Mouse (Mus musculus): Measurements from ENCODE around the gene Kdelc1. TPM values are rescaled to one million over a fixed set of nuclear protein-coding genes. Genes with fewer than 3 reads are reported as not detected.

Gene Kdelc1
- 5.6 TPM for polyA plus RNA-seq (2015; fragmentation: Illumina TruSeq; extraction: RNeasy Lipid Tissue Mini Kit (QIAGEN cat#74804); ENCODE audit: insufficient read depth, low read depth, low replicate concordance)

DNA sequence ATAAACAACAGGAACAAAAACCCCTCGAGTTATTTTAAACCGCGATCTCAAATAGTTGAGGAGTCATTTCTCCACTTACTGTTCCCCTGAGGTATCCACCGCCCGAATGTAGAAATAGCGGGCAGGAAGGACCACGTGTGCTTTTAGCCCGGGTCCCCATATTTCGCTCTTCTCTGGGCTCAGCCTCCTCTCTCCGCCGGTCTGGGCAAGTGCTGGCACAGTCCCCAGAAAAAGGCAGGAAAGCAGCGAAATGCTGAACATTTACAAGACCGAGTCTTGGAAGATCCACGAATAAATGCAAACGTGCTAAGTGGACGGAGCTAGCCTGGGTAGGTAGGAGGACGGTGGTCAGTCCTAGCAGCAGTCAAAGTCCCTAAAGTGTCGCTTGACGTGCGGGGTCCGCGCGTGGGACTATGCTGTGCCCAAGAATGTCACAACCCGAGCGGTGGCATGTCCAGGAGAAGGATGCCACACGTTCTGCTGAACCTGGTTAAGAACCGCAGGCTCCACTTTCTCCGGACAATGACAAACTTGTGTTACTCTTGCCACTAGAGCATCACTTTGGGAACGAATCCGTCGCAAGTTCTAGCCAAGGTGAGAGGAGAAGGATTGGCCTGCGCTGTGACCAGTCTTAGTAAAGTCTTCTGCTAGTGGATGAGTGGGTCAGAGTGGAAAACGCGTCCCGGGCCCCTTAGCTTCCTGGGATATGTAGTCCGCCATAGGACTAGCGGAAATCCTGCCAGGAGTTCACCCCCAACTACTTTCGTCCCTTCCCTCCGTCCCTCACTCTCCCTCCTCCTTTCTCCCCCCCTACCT lies at the start of gene Kdelc1, which contains the start of gene Bivm:
TSS of gene Kdelc1 (minus strand) at position 570 of the 816 bp plus-strand sequence.
TSS of gene Bivm (plus strand) at position 719 of the 816 bp plus-strand sequence.

DNA sequence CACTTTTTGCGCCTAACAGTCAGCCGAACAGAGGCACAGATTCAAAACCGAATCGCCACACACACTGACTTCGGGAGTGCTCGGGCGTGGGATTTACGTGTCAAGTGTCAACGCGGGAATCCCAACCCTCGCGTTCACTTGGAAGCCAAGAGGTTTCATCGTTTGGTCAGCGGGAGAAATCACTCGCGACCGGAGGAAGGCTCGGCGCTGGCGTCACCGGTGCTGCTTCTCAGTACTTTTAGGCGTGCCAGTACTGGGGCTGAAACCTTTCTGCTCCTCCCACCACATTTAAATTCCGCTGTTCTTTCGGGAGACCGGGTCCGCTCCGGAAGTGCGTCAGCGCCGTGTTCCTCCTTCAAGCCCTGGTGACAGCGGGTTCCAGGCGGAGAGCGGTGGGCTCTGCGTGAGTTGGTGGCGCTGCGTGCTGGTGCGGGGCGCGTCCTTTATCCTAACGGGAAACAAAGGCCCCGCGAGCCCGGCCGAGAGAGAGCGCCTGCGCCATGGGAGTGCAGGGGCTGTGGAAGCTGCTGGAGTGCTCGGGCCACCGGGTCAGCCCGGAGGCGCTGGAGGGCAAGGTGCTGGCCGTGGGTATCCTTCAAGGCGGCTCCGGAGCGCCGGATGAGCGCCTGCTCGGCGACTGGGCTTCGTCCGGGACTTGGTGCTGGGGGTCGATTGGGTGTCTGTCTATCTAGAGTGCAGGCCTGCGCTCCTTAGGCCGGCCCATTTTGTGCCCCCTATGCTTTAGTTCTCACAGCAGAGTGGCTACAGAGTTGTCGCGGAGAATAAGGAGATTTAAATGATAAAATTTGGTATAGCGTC lies 29.2 kb upstream of the Kdelc1 start, which contains the start of gene Ercc5:
TSS of gene Ercc5 (plus strand) at position 182 of the 819 bp plus-strand sequence.

DNA sequence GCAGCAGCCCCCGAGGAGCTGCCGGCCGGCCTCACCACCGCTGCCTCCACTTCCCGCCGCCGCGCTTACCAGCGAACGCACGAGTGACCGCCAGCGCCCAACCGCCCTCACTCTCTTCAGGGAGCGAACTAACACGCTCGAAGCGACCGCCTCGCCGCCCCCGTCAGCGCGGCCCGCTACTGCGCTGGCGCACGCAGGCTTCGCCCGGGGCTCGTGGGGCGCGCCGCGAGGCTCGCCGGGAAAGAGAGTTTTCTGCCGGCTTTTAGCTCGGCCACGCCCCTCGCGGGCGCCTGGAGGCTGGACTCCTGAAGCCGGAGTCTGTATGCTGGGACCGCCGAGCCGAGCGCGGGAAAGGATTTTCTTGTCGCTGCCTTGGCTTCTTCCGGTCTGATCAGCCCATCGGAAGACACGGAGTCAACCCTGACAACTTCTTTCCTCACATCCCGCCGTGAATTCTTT lies 16.3 kb downstream of the Kdelc1 start, which contains the start of gene Tex30:
TSS of gene Tex30 (minus strand) at position 183 of the 459 bp plus-strand sequence.

DNA sequence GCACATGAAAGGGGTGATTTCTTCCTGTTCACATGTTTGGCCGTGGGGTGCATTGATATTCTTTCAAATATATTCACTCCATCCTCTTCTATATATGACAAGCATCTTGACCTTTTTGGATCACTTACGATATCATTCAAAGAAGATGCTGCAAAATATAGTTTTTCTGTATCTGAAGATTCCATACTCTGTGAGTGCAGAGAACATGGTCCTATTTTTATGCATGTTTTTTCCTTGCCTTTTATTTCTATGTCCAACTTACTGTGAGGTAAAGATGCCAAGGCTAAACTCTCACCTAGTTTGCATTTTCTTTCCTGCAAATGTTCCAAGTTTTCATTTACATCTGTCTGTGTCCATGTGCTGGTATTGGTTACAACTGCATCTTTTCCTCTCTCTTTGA lies 56.8 kb downstream of the Kdelc1 start, which contains the start of gene Gm8251:
TSS of gene Gm8251 (minus strand) at position 101 of the 400 bp plus-strand sequence.

Other genes with a start within 250 kb of the Kdelc1 start
- gene Tpp2, start 185.2 kb downstream of the Kdelc1 start, polyA plus RNA-seq (2015; fragmentation: Illumina TruSeq; extraction: RNeasy Lipid Tissue Mini Kit (QIAGEN cat#74804); ENCODE audit: insufficient read depth, low read depth, low replicate concordance), result 6.1 TPM
- gene Mettl21c, start 98.8 kb downstream of the Kdelc1 start, polyA plus RNA-seq (2015; fragmentation: Illumina TruSeq; extraction: RNeasy Lipid Tissue Mini Kit (QIAGEN cat#74804); ENCODE audit: insufficient read depth, low read depth, low replicate concordance), result not detected
- gene Gm8251, start 56.9 kb downstream of the Kdelc1 start, polyA plus RNA-seq (2015; fragmentation: Illumina TruSeq; extraction: RNeasy Lipid Tissue Mini Kit (QIAGEN cat#74804); ENCODE audit: insufficient read depth, low read depth, low replicate concordance), result 0.17 TPM
- gene Tex30, start 16.4 kb downstream of the Kdelc1 start, polyA plus RNA-seq (2015; fragmentation: Illumina TruSeq; extraction: RNeasy Lipid Tissue Mini Kit (QIAGEN cat#74804); ENCODE audit: insufficient read depth, low read depth, low replicate concordance), result 8.2 TPM
- gene Bivm, start 149 bp upstream of the Kdelc1 start, polyA plus RNA-seq (2015; fragmentation: Illumina TruSeq; extraction: RNeasy Lipid Tissue Mini Kit (QIAGEN cat#74804); ENCODE audit: insufficient read depth, low read depth, low replicate concordance), result 5.0 TPM
- 5.7 TPM for gene Ercc5, start 28.9 kb upstream of the Kdelc1 start, polyA plus RNA-seq (2015; fragmentation: Illumina TruSeq; extraction: RNeasy Lipid Tissue Mini Kit (QIAGEN cat#74804); ENCODE audit: insufficient read depth, low read depth, low replicate concordance)
- not detected for gene Mettl21e, start 100.2 kb upstream of the Kdelc1 start, polyA plus RNA-seq (2015; fragmentation: Illumina TruSeq; extraction: RNeasy Lipid Tissue Mini Kit (QIAGEN cat#74804); ENCODE audit: insufficient read depth, low read depth, low replicate concordance)